Mouse (Mus musculus) olfactory bulb, adult 2 months (tissue): ENCODE measurements around the gene Ntm. TPM values are rescaled to one million over a fixed set of nuclear protein-coding genes. Genes with fewer than 3 reads are reported as not detected.

ENCODE experiments used
- H3K27ac ChIP-seq: fragments of 200-500 bp; 2 replicates; pipeline ENCODE4 v1.5.1; 2012; ENCODE audit warnings: low read depth, low read length; ENCODE audit not compliant: insufficient read depth
- H3K4me1 ChIP-seq: fragments of 200-500 bp; 2 replicates; pipeline ENCODE4 v1.6.1; 2012; ENCODE audit warnings: low read length; ENCODE audit not compliant: control insufficient read depth, insufficient read depth
- H3K4me3 ChIP-seq: fragments of 200-500 bp; 2 replicates; pipeline ENCODE4 v1.5.1; 2012; ENCODE audit warnings: mild to moderate bottlenecking, low read depth, low read length, moderate library complexity; ENCODE audit not compliant: insufficient read depth
- CTCF ChIP-seq: fragments of 200-500 bp; IDR thresholded peaks from 2 replicates; pipeline ENCODE4 v1.5.1; 2012; ENCODE audit warnings: low read depth, mild to moderate bottlenecking, low read length, moderate library complexity; ENCODE audit not compliant: insufficient read depth
- POLR2A ChIP-seq: fragments of 200-500 bp; IDR thresholded peaks from 2 replicates; pipeline ENCODE4 v1.6.1; 2012; ENCODE audit warnings: mild to moderate bottlenecking, low read depth, low read length, moderate library complexity; ENCODE audit not compliant: insufficient read depth
- WGBS: fragments of 180-500 bp; shearing (Covaris S2); methylation state at CpG from one replicate; pipeline ENCODE4 v1.1.7; 2018; 5-methylcytosine and 5-hydroxymethylcytosine counted together
- polyA plus RNA-seq: library from polyadenylated mRNA; stranded (reverse); fragments of >200 nt; gene quantifications from 2 replicates; pipeline ENCODE4 v1.2.4, GENCODE M21; 2012; ENCODE audit warnings: low replicate concordance; ENCODE audit not compliant: missing spikeins, insufficient read depth, insufficient read length

Ntm gene
- polyA plus RNA-seq, 1 experiment: not detected

DNA sequence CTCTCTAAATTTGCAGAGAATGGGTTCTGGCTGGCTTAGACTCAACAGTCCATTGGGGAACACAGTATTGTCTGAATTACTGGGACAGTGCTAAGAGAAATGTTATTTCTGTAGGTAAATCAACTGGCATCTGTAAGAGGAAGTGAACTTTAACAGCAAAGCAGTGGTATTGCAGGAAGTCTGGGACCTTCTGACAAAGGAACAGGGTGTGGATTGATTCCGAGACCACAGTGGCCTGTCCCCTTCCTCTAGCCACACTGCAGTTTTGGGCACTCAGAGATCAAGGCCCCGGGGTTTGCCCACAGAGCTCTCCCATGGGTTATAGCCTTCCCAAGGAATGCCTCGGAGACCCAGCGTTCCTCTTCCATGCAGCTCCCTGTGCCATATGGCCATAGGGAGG, 172.9 kb downstream of the Ntm start:
- TF ChIP-seq POLR2A (no peak), CTCF (no peak)
- WGBS: 86% methylated on average over 4 of the region's 4 CpGs
- no peak overlapping the region for H3K27ac ChIP-seq
- H3K4me1 ChIP-seq: peaks cover 2% of the 10 kb centered on the region
- H3K4me3 ChIP-seq: no peak overlapping the region

DNA sequence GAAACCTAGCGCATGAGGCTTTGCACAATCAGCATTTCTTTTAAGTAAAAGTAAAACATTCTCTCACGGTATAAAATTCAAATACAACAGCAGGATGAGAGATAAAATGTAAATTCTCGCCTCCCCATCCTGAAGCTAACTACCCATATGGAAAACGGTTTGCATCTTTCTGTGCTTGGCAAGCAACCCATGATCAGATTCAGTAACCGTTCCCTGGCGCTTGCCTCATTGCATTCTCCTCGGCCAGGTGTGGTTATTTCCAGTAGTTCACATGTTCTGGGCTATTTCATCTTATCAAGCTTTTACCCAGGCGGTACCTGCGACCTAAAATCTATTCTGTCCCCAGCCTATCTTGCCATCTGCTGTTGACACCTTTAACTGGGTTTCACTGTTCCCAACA, 174.1 kb downstream of the Ntm start:
- TF ChIP-seq POLR2A: no peak
- TF ChIP-seq CTCF: no peak
- Histone ChIP-seq H3K27ac (no peak overlapping the region), H3K4me1 (peaks cover 2% of the 10 kb centered on the region), H3K4me3 (no peak overlapping the region)
- WGBS: 92% methylated on average over 9 of the region's 9 CpGs

DNA sequence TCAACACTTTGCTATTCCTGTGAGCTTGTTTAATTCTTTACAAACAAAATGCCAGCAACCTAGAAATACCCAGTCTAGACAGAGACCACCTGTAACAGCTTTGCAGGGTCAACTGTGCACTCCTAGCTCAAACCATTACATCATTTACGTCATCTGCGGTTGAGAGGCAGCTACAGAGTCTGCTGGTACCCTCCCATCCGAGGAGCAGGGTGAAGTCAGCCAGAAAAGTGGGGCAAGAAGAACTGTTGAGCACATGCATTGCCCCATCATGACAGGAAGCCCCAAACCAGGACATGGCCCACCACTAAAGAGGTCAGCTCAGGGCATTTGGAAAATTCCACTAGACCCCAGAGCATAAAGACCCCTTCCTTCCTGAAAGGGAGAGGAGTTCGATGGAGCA, 175.5 kb downstream of the Ntm start:
- Histone ChIP-seq H3K4me1 (peaks cover 2% of the 10 kb centered on the region), H3K4me3 (no peak overlapping the region), H3K27ac (no peak overlapping the region)
- TF ChIP-seq CTCF (no peak), POLR2A (no peak)
- 86% methylated on average over 4 of the region's 4 CpGs for WGBS

DNA sequence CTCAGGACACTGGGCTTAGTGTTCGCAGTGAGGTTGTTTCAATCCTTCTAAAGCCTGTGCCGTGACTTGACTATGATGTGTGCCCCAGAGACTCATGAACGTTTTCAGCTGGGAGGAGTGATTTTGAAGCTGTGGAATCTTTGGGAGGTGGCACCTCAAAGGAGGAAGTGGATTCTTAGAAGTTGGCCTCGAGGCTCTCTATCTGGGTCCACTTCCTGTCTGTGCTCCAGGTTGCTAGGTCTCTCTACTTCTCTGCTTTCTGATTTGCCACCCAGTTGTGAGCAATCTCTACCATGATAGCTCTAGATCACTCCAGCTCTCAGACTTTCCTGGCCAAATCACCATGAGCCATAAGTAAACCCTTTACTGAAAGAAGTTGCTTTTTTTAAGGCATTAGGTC, 180.2 kb downstream of the Ntm start:
- H3K27ac ChIP-seq: no peak overlapping the region
- no peak overlapping the region for H3K4me3 ChIP-seq
- H3K4me1 ChIP-seq: no peaks in the 10 kb centered on the region
- TF ChIP-seq CTCF: no peak
- TF ChIP-seq POLR2A: no peak
- 85% methylated on average over 4 of the region's 4 CpGs for WGBS

DNA sequence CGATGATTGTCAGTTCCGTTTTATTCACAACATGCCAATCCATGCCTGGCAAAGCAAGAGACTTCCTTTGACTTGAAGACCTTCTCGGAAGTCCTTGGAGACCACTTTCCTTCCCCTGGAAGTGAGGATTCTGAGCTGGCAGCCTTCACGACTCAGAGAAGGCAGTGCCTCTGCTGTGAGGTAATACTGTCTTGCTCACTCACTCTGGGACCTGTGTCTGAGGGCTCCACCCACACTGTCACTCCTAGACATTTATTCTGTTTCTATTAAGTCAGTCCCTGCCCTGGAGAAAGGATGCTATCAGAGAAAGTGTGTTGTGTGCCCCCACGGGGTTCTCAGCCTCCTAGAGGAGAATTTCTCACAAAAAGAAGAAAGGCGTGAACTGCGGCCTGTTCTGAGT, 183.2 kb downstream of the Ntm start:
- Histone ChIP-seq H3K27ac (no peak overlapping the region), H3K4me3 (no peak overlapping the region), H3K4me1 (no peaks in the 10 kb centered on the region)
- 81% methylated on average over 7 of the region's 7 CpGs for WGBS
- TF ChIP-seq CTCF: no peak
- no peak for TF ChIP-seq POLR2A

DNA sequence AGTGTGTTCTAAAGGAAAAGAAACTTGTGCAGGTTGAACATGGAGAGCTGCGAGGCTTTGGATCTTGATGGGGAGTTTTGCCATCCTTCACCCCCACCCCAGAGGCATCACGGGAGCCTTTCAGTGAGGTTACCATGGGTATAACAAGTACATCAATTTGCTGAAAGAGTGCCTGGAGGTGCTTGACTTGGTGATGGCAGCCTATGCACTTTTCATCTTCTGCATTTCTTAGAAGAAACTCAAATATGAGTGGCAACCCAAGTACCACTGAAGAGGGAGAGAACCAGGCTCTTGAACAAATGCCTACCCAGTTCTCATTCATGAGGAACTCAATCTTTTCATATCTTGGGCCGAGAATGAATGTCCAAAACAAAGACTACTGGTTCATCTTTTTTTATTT, 186.0 kb downstream of the Ntm start:
- Histone ChIP-seq H3K4me1 (no peaks in the 10 kb centered on the region; the same call in 1 of the 2 replicates), H3K27ac (no peak overlapping the region), H3K4me3 (no peak overlapping the region)
- WGBS: 94% methylated on average over 3 of the region's 3 CpGs
- TF ChIP-seq POLR2A (no peak), CTCF (no peak)

DNA sequence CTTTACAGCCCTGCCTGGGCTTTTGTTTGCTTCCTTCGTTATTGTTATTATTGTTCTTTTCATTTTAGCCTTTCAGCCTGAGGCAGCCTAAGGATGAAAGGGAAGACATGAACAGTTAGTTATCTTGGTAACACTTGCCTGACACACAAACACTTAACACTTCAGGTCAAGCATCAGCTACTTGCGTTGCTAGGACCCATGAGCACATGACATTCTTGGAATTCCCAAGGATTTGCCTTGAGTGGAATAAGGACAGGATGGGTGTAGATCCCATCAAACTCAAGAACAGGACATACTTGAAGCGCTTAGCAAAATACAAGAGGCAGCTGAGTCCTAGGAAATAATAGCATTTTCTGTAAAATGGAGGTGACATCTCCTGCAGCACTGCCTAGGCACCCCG, 186.4 kb downstream of the Ntm start:
- H3K4me3 ChIP-seq: no peak overlapping the region
- no peaks in the 10 kb centered on the region; the same call in 1 of the 2 replicates for H3K4me1 ChIP-seq
- TF ChIP-seq CTCF: no peak
- no peak for TF ChIP-seq POLR2A
- 95% methylated on average over 4 of the region's 4 CpGs for WGBS
- H3K27ac ChIP-seq: no peak overlapping the region

DNA sequence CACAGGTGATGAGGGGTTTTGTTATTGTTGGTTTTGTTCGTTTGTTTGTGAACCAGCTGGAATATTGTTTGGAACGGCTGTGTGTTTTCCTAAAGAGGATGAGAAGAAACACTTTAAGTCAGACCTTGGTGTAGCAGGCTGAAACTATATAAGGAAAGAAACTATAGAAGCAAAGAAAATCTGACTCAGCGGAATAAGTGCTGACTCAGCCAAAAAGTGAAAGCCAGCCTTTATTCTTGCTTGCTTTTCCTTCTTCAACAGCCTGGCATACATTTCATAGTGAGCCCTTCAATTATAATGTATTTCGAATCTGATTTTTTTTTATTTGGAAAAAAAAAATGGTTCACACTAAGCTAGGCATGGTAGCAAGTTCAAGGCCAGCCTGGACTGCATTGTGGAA, 186.9 kb downstream of the Ntm start:
- no peak overlapping the region for H3K27ac ChIP-seq
- TF ChIP-seq CTCF (no peak), POLR2A (no peak)
- WGBS: 89% methylated on average over 4 of the region's 4 CpGs
- no peak overlapping the region for H3K4me3 ChIP-seq
- no peaks in the 10 kb centered on the region; the same call in 1 of the 2 replicates for H3K4me1 ChIP-seq

DNA sequence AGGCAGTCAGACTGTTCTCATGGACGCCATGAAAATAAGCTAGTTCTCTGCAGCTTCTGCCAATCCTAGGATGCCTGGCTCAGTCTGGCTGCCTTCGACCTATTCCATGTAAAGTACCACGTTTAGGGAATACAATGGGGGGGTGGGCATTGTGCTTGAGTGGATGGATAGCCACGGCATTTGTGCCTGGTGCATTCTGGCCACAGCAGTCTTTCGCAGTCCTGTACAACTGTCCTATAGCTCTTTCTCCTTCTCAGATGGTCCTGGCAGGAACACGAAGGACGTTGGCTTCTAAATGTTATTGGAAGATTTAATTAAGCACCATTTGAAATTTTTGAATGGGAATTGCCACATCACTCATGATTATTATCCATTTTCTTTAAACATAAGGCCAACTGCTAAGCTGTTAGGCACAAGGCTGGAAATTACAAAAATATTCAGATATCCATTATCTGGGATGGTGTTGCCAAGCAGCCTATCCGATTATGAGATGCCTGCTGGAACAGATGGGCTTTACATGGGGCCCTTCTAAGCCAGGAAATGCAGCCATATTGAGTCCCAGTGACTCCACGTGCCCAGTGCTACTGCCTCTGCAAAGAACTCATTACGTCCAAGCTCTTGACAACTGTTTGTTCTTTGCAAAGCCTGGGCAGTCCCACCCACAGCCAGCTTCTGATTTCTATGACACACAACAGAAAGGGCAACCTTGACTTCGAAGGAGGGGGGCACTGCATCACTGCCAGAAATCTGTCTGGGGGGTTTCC, 190.1 kb downstream of the Ntm start:
- 69% methylated on average over 11 of the region's 11 CpGs for WGBS
- H3K27ac ChIP-seq: no peak overlapping the region
- H3K4me3 ChIP-seq: no peak overlapping the region
- no peaks in the 10 kb centered on the region; the same call in 1 of the 2 replicates for H3K4me1 ChIP-seq
- no peak for TF ChIP-seq POLR2A
- no peak for TF ChIP-seq CTCF
